Mouse (Mus musculus) embryonic facial prominence, embryonic 13.5 days (tissue): Measurements from ENCODE around the gene H60b. TPM values are rescaled to one million over a fixed set of nuclear protein-coding genes. Genes with fewer than 3 reads are reported as not detected.
"Not testable (repeated sequence)": the region's sequence is repeated elsewhere in the genome, so short reads cannot be mapped to it uniquely, and the experiment has no call there.

ENCODE experiments used
- ATAC-seq: fragments of 200-750 bp; cut with Nextera tagmentation; 2 replicates; pipeline ENCODE4 v1.8.0; 2017; ENCODE audit warnings: low read depth; ENCODE audit not compliant: insufficient number of reproducible peaks, insufficient read depth, low FRiP score, low TSS enrichment
- H3K27ac ChIP-seq: fragments of 300-500 bp; sonication (generic); 2 replicates; pipeline ENCODE4 v1.5.1; 2015; ENCODE audit warnings: moderate library complexity, mild to moderate bottlenecking, inconsistent platforms
- H3K27me3 ChIP-seq: fragments of 300-500 bp; sonication (generic); 2 replicates; pipeline ENCODE4 v1.6.1; 2015; ENCODE audit warnings: mild to moderate bottlenecking, inconsistent platforms
- H3K36me3 ChIP-seq: fragments of 300-500 bp; sonication (generic); 2 replicates; pipeline ENCODE4 v1.6.1; 2015; ENCODE audit warnings: mild to moderate bottlenecking, inconsistent platforms
- H3K4me1 ChIP-seq: fragments of 300-500 bp; sonication (generic); 2 replicates; pipeline ENCODE4 v1.6.1; 2015; ENCODE audit warnings: inconsistent platforms
- H3K4me2 ChIP-seq: fragments of 300-500 bp; sonication (generic); 2 replicates; pipeline ENCODE4 v1.6.1; 2015; ENCODE audit warnings: moderate library complexity, mild to moderate bottlenecking, inconsistent platforms
- H3K4me3 ChIP-seq: fragments of 300-500 bp; sonication (generic); 2 replicates; pipeline ENCODE4 v1.5.1; 2015; ENCODE audit warnings: mild to moderate bottlenecking, inconsistent platforms
- H3K9ac ChIP-seq: fragments of 300-500 bp; sonication (generic); 2 replicates; pipeline ENCODE4 v1.6.1; 2015; ENCODE audit warnings: mild to moderate bottlenecking, inconsistent platforms
- H3K9me3 ChIP-seq: fragments of 300-500 bp; sonication (generic); 2 replicates; pipeline ENCODE4 v1.6.1; 2016; ENCODE audit warnings: inconsistent platforms
- WGBS: fragments of 180-500 bp; shearing (Covaris S2); methylation state at CpG from one replicate; pipeline ENCODE4 v1.1.7; 2015; ENCODE audit warnings: mixed read lengths; 5-methylcytosine and 5-hydroxymethylcytosine counted together
- polyA plus RNA-seq: library from polyadenylated mRNA; unstranded; fragments of >200 nt; fragmentation: Nextera tagmentation; extraction: Ambion mirVana; gene quantifications from 2 replicates; pipeline ENCODE4 v1.2.1, GENCODE M21; 2015

The H60b gene
- 0.37 and 1.3 TPM in 2 replicates for polyA plus RNA-seq

DNA sequence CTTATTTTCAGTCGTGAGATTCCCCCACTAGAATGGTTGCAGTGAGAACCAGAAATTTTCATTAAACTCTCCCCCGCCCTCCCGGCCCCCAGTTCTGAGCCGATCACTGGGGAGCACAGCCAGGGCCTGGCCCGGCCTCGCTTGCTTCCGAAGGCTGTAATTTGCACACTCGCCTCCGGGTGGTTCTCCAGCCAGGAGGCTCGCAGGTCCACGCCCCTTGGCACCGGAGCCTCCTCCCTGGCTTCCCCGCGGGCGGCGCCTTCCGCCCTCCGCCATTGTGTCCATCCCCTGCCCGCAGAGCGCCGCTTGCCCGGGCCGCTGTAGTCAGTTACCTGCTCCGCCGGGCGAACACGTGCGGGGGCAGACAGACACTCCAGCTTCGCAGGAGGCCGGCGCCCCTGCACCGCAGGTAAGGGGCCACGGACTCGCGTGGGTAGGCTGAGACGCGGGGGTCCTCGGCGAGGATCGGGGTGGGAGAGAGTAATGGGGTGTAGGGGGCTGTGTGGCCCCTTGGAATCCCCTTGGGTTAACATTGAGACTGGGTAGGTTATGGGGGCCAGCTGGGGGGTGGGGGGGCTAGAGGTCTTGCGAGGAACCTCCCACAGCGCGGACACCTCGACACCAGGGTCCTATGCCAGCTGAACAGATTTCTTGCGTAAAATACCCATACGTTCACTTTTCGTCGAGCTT lies at the start of gene H60b, which contains the start of gene Raet1e:
H60b (plus strand) TSS at position 277 of the 690 bp plus-strand sequence.
Raet1e (plus strand) TSS at position 260 of the 690 bp plus-strand sequence.
- WGBS = under 1% methylated on average over 48 of the region's 48 CpGs
- peaks cover 12% of the 10 kb centered on the region for H3K4me1 ChIP-seq
- not testable (repeated sequence) for H3K9me3 ChIP-seq, H3K36me3 ChIP-seq, ATAC-seq, H3K27ac ChIP-seq
- H3K4me2 ChIP-seq = peak within 1 kb of the TSS; percentile 57
- H3K9ac ChIP-seq = peak within 1 kb of the TSS; percentile 27; the same call in 1 of the 2 replicates
- H3K4me3 ChIP-seq = peak within 1 kb of the TSS; percentile 37
- peaks cover 90% of the 10 kb centered on the region for H3K27me3 ChIP-seq

GRCm38 (mm10) chr10:22140665-22141280 lies 17.6 kb upstream of the H60b start:
- no peak overlapping the region for H3K27ac ChIP-seq
- peak overlapping the region; percentile 47 for H3K4me3 ChIP-seq
- under 1% methylated on average over 19 of the region's 19 CpGs for WGBS
- H3K9ac ChIP-seq = peak overlapping the region; percentile 76
- no peaks in the 10 kb centered on the region for H3K4me1 ChIP-seq
- H3K36me3 ChIP-seq = no peaks in the 10 kb centered on the region
- peak overlapping the region; percentile 70 for H3K4me2 ChIP-seq
- no peaks in the 10 kb centered on the region for H3K9me3 ChIP-seq
- no peaks in the 10 kb centered on the region for H3K27me3 ChIP-seq
- ATAC-seq = no peak

DNA sequence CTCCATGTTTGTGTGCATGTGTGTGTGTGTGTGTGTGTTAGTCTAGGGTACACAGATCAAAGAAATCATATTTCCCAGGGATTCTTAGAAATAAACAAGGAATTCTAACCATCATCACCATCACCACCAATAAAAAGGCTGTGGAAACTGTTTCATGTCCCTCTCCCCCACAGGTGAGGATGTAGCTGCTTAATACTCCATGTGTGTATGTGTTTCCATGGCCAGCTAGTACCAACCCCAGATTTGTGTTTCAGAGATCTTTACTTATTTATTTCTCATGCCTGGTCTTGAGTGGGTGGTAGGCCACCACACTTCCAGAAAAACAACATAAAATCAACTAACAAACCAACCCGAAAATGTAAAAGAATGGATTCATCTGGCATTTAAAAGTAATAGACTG lies 16.2 kb upstream of the H60b start:
- H3K4me3 ChIP-seq, H3K27me3 ChIP-seq, ATAC-seq, H3K9ac ChIP-seq, H3K27ac ChIP-seq, H3K4me2 ChIP-seq, H3K36me3 ChIP-seq, H3K4me1 ChIP-seq, H3K9me3 ChIP-seq: not testable (repeated sequence)
- 82% methylated on average over 1 of the region's 1 CpGs for WGBS

DNA sequence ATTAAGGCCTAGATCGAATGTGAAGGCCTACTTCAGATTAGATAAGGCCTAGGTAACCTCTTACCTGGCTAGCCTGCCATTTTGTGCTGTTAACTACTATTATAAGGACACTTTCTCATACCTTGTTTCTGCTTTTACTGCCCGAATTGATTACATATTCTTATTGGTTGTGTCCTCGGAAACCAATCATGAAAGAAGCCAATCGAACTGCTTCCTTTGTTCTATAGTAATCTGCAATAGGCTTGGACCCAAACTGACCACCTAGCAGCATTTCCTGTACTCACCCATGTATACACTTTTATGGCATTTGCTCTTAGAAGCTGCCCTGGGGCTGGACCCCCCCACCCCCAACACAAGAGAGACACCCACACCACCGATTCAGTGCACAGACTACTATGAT lies 15.5 kb upstream of the H60b start:
- H3K36me3 ChIP-seq = no peaks in the 10 kb centered on the region
- no peaks in the 10 kb centered on the region for H3K27me3 ChIP-seq
- no peak overlapping the region for H3K27ac ChIP-seq
- no peak overlapping the region for H3K9ac ChIP-seq
- no peak overlapping the region for H3K4me3 ChIP-seq
- no peak for ATAC-seq
- no peaks in the 10 kb centered on the region for H3K4me1 ChIP-seq
- no peaks in the 10 kb centered on the region for H3K9me3 ChIP-seq
- no peak overlapping the region for H3K4me2 ChIP-seq
- 72% methylated on average over 5 of the region's 5 CpGs for WGBS

DNA sequence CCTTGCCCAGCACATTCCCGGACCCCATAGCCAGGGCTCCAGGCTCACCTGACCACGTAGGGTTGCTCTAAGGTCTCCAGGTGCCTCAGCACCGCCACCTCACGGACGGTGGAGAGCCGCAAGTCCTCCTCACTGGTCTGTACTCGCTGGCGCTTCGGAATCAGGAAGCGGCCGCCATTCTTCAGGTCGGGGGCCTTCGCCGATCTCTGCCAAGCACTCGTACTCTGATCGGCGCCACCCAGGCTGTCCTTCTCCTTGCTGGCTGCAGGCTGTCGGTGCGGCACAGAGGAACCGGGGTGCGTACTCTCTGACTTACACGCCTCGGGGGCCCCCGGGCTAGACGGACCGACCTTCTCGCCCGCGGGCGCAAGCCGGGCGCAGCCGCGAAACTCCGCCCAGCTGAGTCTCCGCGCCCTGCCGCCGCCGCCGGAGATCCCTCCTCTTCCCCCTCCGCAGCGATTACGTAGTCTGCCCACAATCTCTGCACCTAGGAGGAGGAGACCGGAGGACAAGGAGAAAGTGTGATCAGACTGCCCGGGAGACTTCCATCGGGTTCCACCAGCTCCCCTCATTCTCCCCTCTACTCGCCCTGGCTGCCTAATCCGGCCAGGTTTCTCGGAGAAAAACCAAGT lies 9.8 kb upstream of the H60b start:
- Histone ChIP-seq H3K27ac (peak overlapping the region; percentile 44; the same call in 1 of the 2 replicates), H3K4me2 (peak overlapping the region; percentile 95), H3K4me1 (peaks cover 18% of the 10 kb centered on the region), H3K9ac (peak overlapping the region; percentile 78), H3K27me3 (peaks cover 35% of the 10 kb centered on the region), H3K9me3 (no peaks in the 10 kb centered on the region), H3K4me3 (peak overlapping the region; percentile 67), H3K36me3 (no peaks in the 10 kb centered on the region)
- peak; percentile 73 for ATAC-seq
- WGBS = under 1% methylated on average over 47 of the region's 50 CpGs

DNA sequence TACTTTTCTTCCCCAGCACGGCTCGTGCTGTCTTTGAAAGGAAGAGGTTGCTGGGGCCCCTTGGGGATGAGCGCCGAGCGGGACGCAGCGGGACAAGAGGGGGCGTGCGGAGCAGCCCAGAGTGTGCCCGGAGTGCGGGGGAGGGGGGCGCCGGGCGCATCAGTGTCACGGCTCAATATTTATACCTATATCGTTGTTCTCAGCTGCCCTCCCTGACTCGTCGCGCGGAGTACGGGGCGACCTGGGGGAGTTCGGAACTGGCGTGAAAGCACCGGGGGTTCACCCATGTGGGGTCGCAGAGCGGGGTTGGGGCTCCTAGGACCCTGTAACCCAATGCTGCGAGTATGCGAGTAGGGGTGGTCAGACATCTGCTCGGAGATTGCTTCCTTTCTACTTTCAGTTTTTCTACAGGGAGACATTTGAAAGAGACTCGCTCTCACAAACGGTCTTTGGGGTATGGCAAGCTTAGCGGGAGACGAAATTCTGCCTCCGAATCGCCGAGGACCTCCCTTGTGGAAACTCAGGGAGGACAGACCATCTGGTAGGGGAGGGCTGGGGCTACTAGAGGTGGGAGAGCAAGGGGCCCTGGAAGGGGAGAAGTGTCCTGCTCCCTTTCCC lies 9.2 kb upstream of the H60b start, which contains the start of gene E030030I06Rik:
E030030I06Rik (minus strand) TSS at position 198 of the 618 bp plus-strand sequence.
- Histone ChIP-seq H3K27ac (peak within 1 kb of the TSS; percentile 44; the same call in 1 of the 2 replicates), H3K9ac (peak within 1 kb of the TSS; percentile 78), H3K9me3 (no peaks in the 10 kb centered on the region), H3K4me1 (peaks cover 18% of the 10 kb centered on the region), H3K4me2 (peak within 1 kb of the TSS; percentile 95), H3K4me3 (peak within 1 kb of the TSS; percentile 67), H3K27me3 (peaks cover 42% of the 10 kb centered on the region), H3K36me3 (no peaks in the 10 kb centered on the region)
- under 1% methylated on average over 37 of the region's 37 CpGs for WGBS
- ATAC-seq = 0 out of 2 replicates have a peak, but pooled peaks have one; percentile 9

- under 1% methylated on average over 50 of the region's 50 CpGs for WGBS
- ATAC-seq = no peak; the same call in 1 of the 2 replicates
- H3K4me2 ChIP-seq = peak overlapping the region; percentile 95
Measured at GRCm38 (mm10) chr10:22149691-22150465, 8.5 kb upstream of the H60b start.

GRCm38 (mm10) chr10:22150593-22150992 lies 7.8 kb upstream of the H60b start:
- Histone ChIP-seq H3K27me3 (peaks cover 52% of the 10 kb centered on the region), H3K4me2 (peak overlapping the region; percentile 95), H3K9ac (no peak overlapping the region), H3K36me3 (no peaks in the 10 kb centered on the region), H3K9me3 (no peaks in the 10 kb centered on the region), H3K27ac (no peak overlapping the region), H3K4me1 (peaks cover 18% of the 10 kb centered on the region), H3K4me3 (peak overlapping the region; percentile 67)
- no peak for ATAC-seq
- under 1% methylated on average over 27 of the region's 27 CpGs for WGBS

More at GRCm38 (mm10) chr10:22149691-22150465, 8.5 kb upstream of the H60b start:
- Histone ChIP-seq H3K9ac (0 out of 2 replicates have a peak overlapping the region, but pooled peaks have one; percentile 78), H3K27me3 (peaks cover 45% of the 10 kb centered on the region), H3K27ac (no peak overlapping the region), H3K4me1 (peaks cover 18% of the 10 kb centered on the region), H3K4me3 (peak overlapping the region; percentile 67), H3K36me3 (no peaks in the 10 kb centered on the region), H3K9me3 (no peaks in the 10 kb centered on the region)

GRCm38 (mm10) chr10:22151056-22151862 lies 7.1 kb upstream of the H60b start:
- WGBS = under 1% methylated on average over 55 of the region's 55 CpGs
- not testable (repeated sequence) for H3K27ac ChIP-seq, H3K9me3 ChIP-seq, H3K9ac ChIP-seq, H3K36me3 ChIP-seq, ATAC-seq
- H3K27me3 ChIP-seq = peaks cover 59% of the 10 kb centered on the region
- peak overlapping the region; percentile 22 for H3K4me3 ChIP-seq
- peaks cover 18% of the 10 kb centered on the region for H3K4me1 ChIP-seq
- H3K4me2 ChIP-seq = peak overlapping the region; percentile 95
